Mouse (Mus musculus): ENCODE results near the gene Cpa4.

Gene Cpa4

DNA sequence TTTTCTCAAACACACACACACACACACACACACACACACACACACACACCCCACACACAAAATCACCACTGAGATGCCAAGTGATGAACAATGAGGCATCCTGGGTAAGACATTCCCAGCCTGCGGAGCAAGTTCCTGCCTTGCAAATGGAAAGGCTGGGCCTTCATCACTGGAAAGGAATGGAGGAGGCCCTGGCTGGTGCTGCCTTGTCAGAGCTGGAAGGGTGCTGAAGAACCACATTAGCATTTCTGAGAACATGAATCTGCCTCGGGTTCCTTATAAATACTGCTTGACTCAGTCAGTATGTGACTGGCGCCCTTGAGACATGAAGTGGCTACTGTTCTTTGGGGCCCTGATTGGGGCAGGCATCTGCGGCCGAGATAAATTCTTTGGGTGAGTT lies at the start of gene Cpa4:
TSS of gene Cpa4 (plus strand) at position 301 of the 400 bp plus-strand sequence.
- DNase-seq (ENCODE audit: low spot score): no peak

DNA sequence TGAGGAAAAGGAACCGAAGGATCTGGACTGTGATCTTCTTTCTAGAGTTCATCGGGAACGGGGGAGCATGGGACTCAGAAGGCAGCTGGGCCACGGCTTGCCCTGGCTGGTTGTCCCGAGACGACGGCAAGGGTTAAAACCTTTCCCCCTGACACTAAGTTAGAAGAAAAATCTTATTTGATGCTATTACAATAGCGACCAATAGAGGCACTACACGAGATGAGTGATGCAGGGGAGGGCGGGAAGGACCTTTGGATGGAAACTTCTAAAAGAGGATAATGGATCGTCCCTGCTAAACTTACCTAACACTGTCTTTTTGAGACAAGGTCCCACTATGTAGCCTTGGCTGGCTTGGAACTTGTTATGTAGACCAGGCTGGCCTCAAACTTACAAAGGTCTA lies 47.8 kb upstream of the Cpa4 start:
- no peak for DNase-seq (ENCODE audit: low spot score)

DNA sequence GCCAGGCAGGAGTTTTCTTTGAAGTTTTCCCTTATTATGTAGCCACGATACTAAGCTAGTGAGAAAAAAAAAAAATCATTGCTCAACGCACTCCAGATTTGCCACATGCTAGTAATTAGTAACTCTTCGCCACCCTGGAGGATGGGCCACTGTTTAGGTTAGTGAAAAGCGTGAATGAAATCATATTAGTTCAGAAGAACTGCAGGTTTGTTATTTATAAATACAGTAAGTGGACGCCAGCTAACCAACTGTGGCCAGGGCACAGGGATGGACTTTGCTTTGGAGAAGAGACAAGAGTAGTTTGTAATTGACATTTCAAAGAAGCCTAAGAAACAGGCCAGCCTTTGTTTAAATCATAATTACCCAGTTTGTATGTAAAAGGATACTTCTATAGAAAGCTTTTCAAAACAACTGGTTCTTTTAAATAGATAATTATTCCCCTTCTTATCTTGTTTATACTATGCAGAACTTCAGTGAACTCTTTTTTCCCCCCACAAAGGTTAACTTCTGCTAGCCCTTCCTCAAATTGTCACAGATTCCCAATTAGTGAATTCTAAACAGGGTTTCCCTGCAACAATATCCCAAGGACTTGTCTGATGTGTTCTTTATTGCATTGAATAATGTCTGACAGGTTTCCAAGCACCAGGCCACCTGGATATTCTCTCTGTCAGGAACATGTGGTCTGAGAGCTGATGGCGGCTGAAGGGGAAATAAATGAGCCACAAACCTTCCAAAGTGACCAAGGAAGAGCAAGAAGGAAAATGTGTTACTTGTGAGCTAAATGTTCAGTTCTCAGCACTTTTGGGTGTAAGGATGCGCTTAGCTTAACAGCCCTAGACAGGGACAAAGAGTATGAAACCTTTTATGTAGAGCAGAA lies 42.5 kb upstream of the Cpa4 start:
- DNase-seq (ENCODE audit: low spot score): no peak

DNA sequence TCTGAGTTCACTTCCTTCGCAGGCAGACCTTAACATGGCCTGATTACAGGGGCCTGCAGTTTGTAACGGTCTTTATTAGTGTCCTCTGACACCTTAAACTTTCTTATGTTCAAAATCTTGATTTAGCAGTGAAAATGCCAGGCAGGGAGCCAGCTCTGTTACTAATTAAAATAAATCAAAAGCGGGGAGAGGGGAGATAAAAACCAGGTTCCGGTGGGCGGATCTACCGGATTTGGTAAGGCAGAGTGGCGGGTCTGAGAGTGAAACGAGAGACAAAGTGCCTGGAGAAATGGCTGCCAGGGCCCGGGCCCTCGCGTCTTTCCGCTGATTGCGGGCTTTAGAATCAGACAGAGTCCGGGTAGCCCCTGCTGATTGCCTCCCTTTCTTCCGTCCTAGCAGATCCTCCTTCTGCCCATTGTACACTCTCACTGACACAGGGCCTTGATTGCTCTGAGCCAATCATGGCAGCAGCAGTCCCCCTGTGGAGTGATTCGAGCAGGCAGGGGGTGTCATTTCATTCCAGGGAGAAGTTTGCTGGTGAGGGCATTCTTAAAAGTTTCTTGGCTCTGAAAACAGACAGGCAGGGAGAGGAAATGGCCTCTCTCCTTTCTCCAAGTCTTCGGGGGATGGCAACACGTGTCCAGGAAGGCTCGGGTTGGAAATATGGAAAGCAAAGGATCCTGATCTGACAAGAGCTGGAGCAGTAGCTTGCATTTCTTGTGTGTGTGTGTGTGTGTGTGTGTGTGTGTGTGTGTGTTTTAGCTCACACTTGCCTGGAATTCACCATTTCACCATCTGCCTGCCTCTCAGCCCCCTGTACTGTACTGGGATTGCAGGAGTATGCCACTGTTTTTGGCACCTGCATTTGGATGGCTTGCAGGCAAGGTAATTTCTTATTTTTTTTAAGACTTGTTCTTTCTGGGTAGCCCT lies 41.3 kb upstream of the Cpa4 start:
- no peak for DNase-seq (ENCODE audit: low spot score)

DNA sequence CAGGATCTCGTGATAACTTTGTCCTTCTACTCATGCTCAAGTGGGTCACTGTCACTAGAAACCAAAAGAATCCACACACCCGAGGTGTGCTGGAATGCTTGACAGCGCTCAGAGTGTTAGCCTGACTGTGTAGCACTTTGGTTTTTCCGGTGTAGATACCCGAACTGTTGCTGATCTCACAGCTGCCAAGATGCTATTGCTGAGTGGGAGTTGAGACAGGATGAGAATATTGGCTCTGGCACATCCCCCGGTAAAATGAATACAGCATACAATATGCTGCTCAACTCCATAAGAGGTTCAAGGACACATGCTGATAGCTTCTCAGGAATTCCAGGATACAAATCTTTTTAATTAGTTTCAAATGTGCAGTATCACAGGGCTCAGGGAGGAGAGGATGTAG lies 39.4 kb upstream of the Cpa4 start:
- DNase-seq (ENCODE audit: low spot score): no peak

DNA sequence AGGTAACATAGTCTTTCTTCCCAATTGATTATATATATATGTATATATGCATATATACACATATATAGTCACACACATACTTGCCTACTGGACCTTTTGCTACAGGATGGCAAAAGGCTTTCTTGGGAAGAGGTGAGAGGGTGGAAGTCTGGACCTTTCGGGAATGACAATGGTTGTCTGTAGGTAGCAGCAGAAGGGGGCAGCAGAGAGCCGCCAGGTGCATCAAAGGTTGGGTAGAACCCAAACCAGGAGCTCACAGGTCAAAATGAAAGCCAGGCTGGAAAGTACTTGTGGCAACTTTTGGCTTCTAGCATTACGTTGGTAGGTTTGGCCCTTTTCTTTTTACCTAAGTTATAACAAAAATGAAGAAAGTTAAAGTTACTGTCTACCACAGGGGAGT lies 32.8 kb upstream of the Cpa4 start:
- no peak for DNase-seq (ENCODE audit: low spot score)

DNA sequence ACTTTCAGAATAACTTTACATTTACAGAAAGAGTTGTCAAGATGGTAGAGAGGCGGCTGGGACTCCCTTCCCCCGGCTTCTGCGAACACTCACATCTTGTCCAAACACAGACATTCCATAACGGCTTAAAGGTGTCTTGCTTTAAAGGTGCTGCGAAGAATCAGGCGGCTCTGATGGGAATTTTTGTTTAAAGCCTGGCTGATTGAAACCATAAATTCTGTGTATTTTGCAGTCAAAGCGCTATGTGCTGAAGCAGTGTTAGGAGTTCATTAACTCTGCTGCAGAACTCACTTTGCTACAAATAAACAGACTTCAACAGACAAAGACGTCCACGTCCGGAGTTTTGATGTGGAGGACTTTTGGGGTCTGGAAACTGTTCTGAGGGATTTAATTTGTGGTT lies 29.9 kb upstream of the Cpa4 start:
- no peak for DNase-seq (ENCODE audit: low spot score)

DNA sequence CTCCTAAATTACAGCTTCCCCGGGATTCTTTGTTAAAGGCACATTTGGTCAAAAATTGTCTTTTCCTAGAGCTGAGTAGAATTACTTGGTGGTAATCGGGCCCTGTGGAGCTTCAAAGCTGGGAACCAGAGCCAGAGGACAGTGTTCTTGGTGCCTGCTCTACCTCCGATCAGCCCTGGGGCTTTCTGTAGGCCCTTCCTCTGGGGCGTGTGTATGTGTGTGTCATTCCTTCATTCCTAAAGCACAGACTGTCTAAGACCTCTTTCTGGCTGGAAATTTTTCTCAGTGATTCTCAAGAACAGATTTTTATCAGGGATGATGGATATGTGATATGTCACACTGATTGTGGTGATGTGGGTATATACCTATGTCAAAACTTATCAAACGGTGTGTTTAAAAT lies 29.4 kb upstream of the Cpa4 start:
- no peak for DNase-seq (ENCODE audit: low spot score)

DNA sequence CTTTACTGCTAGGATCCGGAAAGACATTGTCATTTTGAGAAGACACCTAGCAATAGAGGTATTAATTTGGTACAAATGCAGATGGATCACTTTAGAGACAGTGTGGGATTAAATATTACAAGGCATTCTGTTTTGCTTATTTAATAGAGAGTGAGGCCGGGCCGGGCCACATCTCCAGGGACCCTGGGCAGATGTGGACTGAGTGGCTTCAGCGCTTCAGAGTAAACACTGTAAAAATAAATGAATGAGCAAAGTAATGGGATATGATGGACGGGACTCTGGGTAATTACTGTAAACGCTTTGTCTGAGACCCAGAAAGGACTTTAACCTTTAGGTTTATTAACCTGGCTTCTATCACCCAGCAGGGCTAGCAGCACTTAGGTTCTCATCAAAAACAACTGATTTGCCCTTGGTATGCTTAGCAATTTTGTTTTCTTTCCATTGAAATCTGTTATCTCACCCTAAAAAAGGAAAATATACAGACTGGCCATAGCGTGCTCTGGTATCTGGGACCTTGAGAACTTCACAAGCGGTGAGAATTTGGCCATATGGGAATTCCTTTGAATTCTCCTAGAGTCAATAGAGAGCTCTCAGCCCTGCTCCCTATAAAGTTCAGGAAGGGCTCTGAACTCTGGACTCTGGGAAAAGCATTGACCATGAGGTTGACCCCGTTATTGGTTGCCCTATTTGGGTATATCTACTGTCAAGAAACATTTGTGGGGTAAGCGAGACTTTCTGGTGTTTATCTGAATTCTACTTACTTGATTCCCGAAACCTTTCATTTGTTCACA lies 27.0 kb upstream of the Cpa4 start, which contains the start of gene Cpa2:
TSS of gene Cpa2 (plus strand) at position 574 of the 791 bp plus-strand sequence.
- DNase-seq (ENCODE audit: low spot score): no peak

DNA sequence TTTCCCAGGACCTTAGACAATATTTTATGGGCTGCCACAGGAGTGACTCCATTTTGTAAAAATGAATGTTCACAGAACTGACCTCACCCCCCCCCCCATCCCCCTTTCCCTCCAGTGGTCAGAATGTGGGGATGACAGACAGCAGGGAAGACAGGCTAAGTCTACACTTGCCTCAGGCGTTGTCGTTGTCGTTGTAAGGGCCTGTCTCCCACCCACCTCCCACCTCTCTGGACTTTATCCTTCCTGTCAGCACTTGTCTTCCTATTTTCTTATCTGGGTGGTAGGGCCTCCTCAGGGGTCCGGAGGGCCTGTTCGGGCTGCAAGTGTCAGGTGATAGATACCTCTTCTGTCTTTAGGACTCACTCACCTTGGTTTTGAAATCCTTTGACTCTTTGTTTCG lies 25.9 kb upstream of the Cpa4 start:
- no peak for DNase-seq (ENCODE audit: low spot score)

DNA sequence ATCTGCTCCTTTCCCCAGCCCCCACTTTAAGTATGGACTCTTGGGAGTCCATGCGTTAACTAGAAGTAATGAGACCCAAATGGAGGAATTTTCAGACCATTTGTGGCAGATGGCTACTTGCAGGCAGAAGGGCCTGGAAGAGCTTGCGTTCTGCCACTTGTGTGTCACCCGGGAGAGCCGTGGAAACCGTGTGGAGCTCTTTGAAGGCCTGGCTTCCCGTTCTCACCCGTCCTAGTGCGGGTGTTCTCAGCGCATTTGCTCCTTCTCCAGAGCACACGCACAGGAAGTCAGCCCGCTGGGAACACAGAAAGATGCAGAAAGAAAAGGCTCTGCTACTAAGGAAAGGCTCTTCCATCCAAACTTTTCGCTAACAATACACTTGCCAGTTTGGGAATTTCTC lies 25.1 kb upstream of the Cpa4 start:
- no peak for DNase-seq (ENCODE audit: low spot score)

DNA sequence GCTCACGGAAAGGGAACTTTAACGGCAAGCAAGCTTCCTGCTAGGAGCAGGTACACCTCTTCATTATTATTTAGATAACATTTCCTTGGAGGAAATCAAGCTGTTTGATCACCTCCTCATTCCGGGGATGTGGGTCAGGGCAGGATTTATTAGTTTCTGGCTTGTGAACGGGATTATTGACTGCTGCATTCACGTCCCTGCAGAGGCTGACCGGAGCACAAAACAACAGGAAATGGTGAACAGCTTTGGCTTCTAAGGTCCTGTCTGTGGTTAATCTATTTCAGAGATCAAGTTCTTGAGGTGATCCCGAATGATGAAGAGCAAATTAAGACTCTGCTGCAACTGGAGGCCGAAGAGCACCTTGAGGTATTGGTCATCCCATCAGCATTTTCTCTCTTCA lies 24.3 kb upstream of the Cpa4 start:
- no peak for DNase-seq (ENCODE audit: low spot score)

DNA sequence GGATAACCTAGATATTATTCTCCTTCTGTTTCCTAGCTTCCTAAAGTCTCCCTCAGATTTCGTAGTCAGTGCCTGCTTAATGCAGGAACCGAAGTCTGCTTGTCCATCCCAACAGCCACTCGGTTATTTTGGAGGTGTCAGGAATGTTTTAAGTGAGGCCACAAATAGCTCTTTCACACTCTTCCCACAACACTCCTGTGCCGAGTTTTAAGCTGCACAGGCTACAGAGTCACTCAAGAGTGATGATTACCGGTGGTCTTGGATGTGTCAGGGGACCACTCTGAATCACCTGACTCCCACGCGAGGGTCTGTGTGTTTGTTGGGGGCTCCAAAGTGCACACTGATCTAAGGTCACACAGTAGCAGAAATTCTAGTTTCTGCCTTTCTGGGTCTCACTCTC lies 22.5 kb upstream of the Cpa4 start:
- no peak for DNase-seq (ENCODE audit: low spot score)

DNA sequence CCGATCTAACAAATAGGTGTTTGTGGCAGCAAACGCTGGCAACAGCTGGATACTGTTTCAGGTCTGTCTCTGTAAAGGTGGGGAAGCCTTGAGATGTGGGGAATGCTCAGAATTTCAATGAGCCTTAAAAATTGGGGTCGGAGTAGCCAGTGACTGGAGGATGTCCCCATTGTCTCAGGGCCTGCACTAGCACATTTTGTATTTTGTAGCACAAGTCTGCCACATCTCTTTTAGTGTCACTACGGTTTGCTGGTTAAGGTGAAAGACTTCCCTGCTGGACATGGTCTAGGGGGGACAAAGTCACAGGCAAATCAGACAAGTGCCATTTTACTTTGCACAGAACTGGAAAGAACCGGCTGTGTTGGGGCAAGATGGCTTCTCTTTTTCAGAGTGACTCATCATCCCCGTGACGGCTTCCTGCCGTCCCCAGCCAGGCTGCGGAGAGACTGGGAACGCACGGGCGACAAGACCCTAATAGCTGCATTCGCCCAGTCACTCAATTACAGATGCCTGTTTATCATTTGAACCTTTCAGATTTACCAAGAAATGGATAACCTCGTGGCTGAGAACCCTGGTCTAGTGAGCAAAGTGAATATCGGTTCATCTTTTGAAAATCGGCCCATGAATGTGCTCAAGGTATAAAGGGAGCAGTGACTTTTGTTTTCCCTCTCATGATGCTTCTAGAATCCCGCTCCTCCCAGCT lies 21.4 kb upstream of the Cpa4 start:
- no peak for DNase-seq (ENCODE audit: low spot score)

DNA sequence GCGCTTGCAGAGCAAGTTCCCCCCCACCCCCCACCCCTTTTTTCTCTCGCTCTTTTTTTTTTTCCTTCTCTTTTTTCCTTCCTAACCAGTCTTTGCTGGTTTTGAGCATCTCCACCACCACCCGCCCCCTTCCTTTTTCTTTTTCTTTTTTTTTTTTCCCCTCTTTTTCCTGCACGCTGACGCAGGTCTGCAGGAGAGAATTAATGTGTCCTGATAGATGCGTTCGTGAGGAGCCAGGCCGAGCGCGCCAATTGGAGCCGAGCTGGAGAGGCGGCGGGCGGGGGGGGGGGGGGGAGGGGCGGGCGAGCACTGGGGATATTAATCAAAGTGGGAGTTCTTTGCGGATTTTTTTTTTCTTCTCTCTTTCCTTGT lies 20.9 kb upstream of the Cpa4 start:
- DNase-seq (ENCODE audit: low spot score): no peak

DNA sequence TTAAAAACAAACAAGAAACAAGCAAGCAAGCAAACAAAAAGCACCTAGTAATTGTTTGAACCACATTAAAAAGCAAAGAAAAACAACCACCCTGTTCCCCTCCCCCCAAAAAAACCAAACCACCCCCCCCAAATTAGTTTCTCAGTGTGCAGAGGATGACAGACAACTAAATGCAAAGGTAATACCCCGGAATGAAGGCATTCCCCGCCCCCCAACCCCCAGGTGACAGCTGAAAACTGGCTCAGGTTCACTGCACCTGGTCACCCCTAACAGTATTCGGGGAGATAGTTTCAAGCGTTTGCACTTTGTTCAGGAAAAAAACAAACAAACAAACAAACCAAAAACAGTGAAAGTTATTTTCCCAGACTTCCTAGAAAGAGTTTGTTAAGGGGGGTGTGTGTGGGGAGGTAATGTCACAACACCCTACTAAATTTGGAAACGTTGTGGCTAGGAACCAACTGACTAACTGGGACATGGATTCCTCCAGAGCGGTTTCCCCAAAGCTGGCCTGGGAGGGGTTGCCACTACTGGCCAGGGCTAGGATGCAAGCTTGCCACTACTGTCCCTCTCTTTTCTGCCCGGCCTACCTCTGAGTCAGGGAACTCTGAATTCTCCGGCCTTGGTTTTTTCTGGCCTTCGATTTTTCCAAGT lies 20.4 kb upstream of the Cpa4 start:
- no peak for DNase-seq (ENCODE audit: low spot score)

DNA sequence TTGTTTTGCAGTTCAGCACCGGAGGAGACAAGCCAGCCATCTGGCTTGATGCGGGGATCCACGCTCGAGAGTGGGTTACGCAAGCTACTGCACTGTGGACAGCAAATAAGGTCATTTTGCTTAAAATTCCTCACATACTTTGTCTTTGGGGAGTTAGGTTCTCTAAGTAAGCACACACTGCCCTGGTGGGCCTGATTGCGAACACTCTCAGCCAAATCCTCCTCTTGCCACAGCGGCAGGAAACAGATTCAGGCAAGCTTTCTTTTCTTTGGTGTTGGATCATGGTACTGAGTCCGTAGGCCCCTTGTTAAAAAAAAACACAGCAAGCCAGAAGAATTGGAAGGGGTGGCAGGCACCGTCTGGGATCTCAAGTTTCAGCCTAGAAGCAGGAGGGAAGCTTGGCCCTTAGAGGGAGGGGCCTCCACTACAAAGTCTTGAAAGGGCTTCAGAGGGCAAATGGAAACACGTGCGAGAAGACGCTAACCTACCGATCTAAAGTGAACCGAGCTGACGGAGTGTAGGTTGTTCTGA lies 18.9 kb upstream of the Cpa4 start:
- no peak for DNase-seq (ENCODE audit: low spot score)

DNA sequence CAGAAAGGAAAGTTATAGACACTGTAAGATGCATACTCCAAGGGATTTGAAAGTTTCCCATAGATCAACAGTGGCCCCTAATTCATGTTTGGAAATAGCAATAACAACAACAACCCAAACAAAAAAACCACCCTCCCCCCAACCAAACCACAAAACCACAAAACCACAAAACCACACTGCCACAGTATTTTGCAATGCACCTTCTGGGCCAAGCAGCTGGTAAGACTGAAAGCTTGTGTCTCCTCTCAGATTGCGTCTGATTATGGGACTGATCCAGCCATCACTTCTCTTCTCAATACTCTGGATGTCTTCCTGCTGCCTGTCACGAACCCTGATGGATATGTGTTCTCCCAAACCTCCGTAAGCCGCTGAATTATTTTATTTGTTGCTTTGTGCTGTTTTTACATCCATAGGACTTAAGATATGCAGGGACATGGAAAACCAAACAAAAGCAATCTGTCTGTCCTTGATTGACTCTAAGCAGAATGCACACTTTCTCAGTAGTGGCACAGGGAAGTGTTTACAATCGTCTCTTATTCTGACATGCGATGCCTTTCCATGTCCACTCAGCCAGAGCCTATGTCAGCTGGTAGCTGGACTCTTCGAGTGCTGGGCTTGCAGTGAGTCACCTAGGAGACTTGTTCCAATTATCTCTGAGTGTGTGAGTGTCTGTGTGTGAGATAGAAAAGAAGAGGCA lies 17.5 kb upstream of the Cpa4 start:
- no peak for DNase-seq (ENCODE audit: low spot score)

DNA sequence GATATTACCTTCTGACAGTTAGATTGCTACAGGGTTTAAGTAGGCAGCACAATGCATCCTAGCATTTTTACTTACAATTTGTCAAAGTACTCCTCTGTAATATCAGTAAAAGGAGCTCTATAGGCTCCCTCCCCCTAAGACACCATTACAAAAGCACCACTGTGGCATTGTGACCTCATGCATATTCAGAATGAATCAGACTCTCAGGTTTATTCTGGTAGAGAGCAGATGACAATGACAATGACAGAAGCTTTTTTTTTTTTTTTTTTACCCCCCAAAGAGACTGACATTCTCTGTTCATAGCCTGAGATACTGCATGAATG lies 17.0 kb upstream of the Cpa4 start:
- no peak for DNase-seq (ENCODE audit: low spot score)

Data from ovary, postnatal 10 days (tissue).